Mouse (Mus musculus) G1E (cell line): Measurements from ENCODE around the gene Atr. TPM values are rescaled to one million over a fixed set of nuclear protein-coding genes. Genes with fewer than 3 reads are reported as not detected.
A peak's percentile ranks its signal among the peaks of the same experiment; 100 is the strongest.

Experiments
- ATAC-seq: 2 replicates; pipeline ENCODE4 v1.8.0; 2016; ENCODE audit warnings: mild to moderate bottlenecking; ENCODE audit not compliant: insufficient number of reproducible peaks, poor library complexity, low FRiP score, severe bottlenecking; ENCODE audit errors: extremely low read depth
- DNase-seq: peaks from one replicate; pipeline ENCODE4 v3.0.0; 2012; ENCODE audit warnings: low spot score
- H3K27me3 ChIP-seq: 2 replicates; pipeline ENCODE4 v1.6.1; 2012; ENCODE audit warnings: mild to moderate bottlenecking, low read length, inconsistent platforms; ENCODE audit not compliant: insufficient read depth
- H3K36me3 ChIP-seq: replicated peaks from 2 replicates; pipeline ENCODE3; 2012; ENCODE audit warnings: mild to moderate bottlenecking, inconsistent platforms
- H3K4me1 ChIP-seq: 2 replicates; pipeline ENCODE4 v1.6.1; 2012; ENCODE audit warnings: low read depth, low read length, inconsistent platforms, mixed read lengths; ENCODE audit not compliant: insufficient read depth
- H3K4me3 ChIP-seq: 2 replicates; pipeline ENCODE4 v1.5.1; 2012; ENCODE audit warnings: low read depth, mild to moderate bottlenecking, inconsistent platforms, low read length, moderate library complexity, mixed read lengths
- H3K9me3 ChIP-seq: replicated peaks from 2 replicates; pipeline ENCODE4 v1.6.1; 2012; ENCODE audit warnings: inconsistent platforms
- CTCF ChIP-seq: IDR thresholded peaks from 2 replicates; pipeline ENCODE4 v1.5.1; 2012; ENCODE audit warnings: low read depth, low read length, inconsistent platforms, mixed read lengths
- GATA1 ChIP-seq: IDR thresholded peaks from 2 replicates; pipeline ENCODE4 v1.6.1; 2012; ENCODE audit warnings: borderline replicate concordance, low read length, inconsistent platforms, mixed read lengths
- GATA2 ChIP-seq: IDR thresholded peaks from 2 replicates; pipeline ENCODE4 v1.6.1; 2012; ENCODE audit warnings: low read depth, low read length, inconsistent platforms, borderline replicate concordance
- POLR2AphosphoS5 ChIP-seq: IDR thresholded peaks from 2 replicates; pipeline ENCODE4 v1.6.1; 2012; ENCODE audit warnings: low read depth, low read length, inconsistent platforms; ENCODE audit not compliant: insufficient replicate concordance
- TAL1 ChIP-seq: conservative IDR thresholded peaks from 2 replicates; pipeline ENCODE4 v1.6.1; 2012; ENCODE audit warnings: low read depth, low read length, inconsistent platforms, mixed read lengths
- polyA plus RNA-seq: library from polyadenylated mRNA; stranded (reverse); fragments of >175 nt; gene quantifications from 2 replicates; pipeline ENCODE4 v1.2.3, GENCODE M21; 2012
- total RNA-seq, 2 experiments: library from RNA; stranded (forward) in 1 of 2; stranded (reverse) in 1 of 2; fragments of 200-1000 nt in 1 of 2; fragments of >200 nt in 1 of 2; fragmentation: Nextera tagmentation in 1 of 2; gene quantifications; 2 replicates each; pipeline ENCODE4 v1.2.3; 2014 to 2017

Gene Atr
- total and polyA plus RNA-seq, 3 experiments: 6.9 to 116 (median 80.1) TPM

GRCm38 (mm10) chr9:95878246-95878645 is 20.8 kb downstream of the Atr start:
- TF ChIP-seq POLR2AphosphoS5 (no peak), GATA1 (no peak), CTCF (no peak), TAL1 (no peak), GATA2 (no peak)
- ATAC-seq (no peak), DNase-seq (no peak)
- Histone ChIP-seq H3K36me3 (peaks cover 57% of the 10 kb centered on the region), H3K4me1 (no peaks in the 10 kb centered on the region), H3K27me3 (no peaks in the 10 kb centered on the region), H3K4me3 (no peak overlapping the region), H3K9me3 (no peaks in the 10 kb centered on the region)

- no peaks in the 10 kb centered on the region for H3K4me1 ChIP-seq
- peaks cover 60% of the 10 kb centered on the region for H3K36me3 ChIP-seq
- H3K9me3 ChIP-seq: no peaks in the 10 kb centered on the region
- no peak for DNase-seq
- no peak overlapping the region for H3K4me3 ChIP-seq
- ATAC-seq: no peak
- no peak for TF ChIP-seq POLR2AphosphoS5
- no peak for TF ChIP-seq TAL1
- no peak for TF ChIP-seq CTCF
- no peak for TF ChIP-seq GATA2
- H3K27me3 ChIP-seq: no peaks in the 10 kb centered on the region
Measured at GRCm38 (mm10) chr9:95882751-95883150, 25.4 kb downstream of the Atr start.

GRCm38 (mm10) chr9:95897392-95897791 is 40.0 kb downstream of the Atr start:
- Histone ChIP-seq H3K4me3 (no peak overlapping the region), H3K27me3 (no peaks in the 10 kb centered on the region), H3K36me3 (peaks cover 60% of the 10 kb centered on the region), H3K4me1 (no peaks in the 10 kb centered on the region), H3K9me3 (no peaks in the 10 kb centered on the region)
- DNase-seq (no peak), ATAC-seq (no peak)
- TF ChIP-seq POLR2AphosphoS5 (no peak), GATA1 (no peak), TAL1 (no peak), CTCF (no peak), GATA2 (no peak)

GRCm38 (mm10) chr9:95932855-95933254 is 75.5 kb downstream of the Atr start:
- TF ChIP-seq TAL1 (no peak), CTCF (no peak), POLR2AphosphoS5 (no peak), GATA1 (no peak), GATA2 (no peak)
- peaks cover 44% of the 10 kb centered on the region for H3K36me3 ChIP-seq
- H3K27me3 ChIP-seq: no peaks in the 10 kb centered on the region
- no peaks in the 10 kb centered on the region for H3K9me3 ChIP-seq
- ATAC-seq (no peak), DNase-seq (no peak)
- H3K4me1 ChIP-seq: no peaks in the 10 kb centered on the region
- H3K4me3 ChIP-seq: no peak overlapping the region

GRCm38 (mm10) chr9:95953658-95954057 is 96.3 kb downstream of the Atr start:
- Histone ChIP-seq H3K27me3 (no peaks in the 10 kb centered on the region), H3K4me3 (peak overlapping the region; percentile 23; the same call in 1 of the 2 replicates), H3K9me3 (no peaks in the 10 kb centered on the region), H3K4me1 (peaks cover 27% of the 10 kb centered on the region), H3K36me3 (peaks cover 37% of the 10 kb centered on the region)
- DNase-seq (no peak), ATAC-seq (no peak)
- TF ChIP-seq GATA1 (no peak), CTCF (no peak), TAL1 (no peak), POLR2AphosphoS5 (no peak), GATA2 (no peak)

- TF ChIP-seq POLR2AphosphoS5 (no peak), GATA2 (no peak), CTCF (no peak), TAL1 (no peak)
- H3K36me3 ChIP-seq: peaks cover 39% of the 10 kb centered on the region
- peaks cover 33% of the 10 kb centered on the region for H3K4me1 ChIP-seq
- H3K9me3 ChIP-seq: no peaks in the 10 kb centered on the region
- H3K27me3 ChIP-seq: no peaks in the 10 kb centered on the region
- ATAC-seq: no peak
- peak overlapping the region; percentile 98 for H3K4me3 ChIP-seq
- no peak for DNase-seq
Measured at GRCm38 (mm10) chr9:95954226-95954584, 96.8 kb downstream of the Atr start.

- H3K4me3 ChIP-seq: peak within 1 kb of the TSS; percentile 98
- ATAC-seq (peak; percentile 97), DNase-seq (peak; percentile 73)
- H3K9me3 ChIP-seq: no peaks in the 10 kb centered on the region
- no peak for TF ChIP-seq TAL1
- no peak for TF ChIP-seq CTCF
- no peak for TF ChIP-seq GATA1
- no peak for TF ChIP-seq POLR2AphosphoS5
- TF ChIP-seq GATA2: no peak
- no peaks in the 10 kb centered on the region for H3K27me3 ChIP-seq
- H3K36me3 ChIP-seq: peaks cover 44% of the 10 kb centered on the region
- peaks cover 39% of the 10 kb centered on the region for H3K4me1 ChIP-seq
Measured at GRCm38 (mm10) chr9:95954585-95955461, 97.4 kb downstream of the Atr start, which contains the start of gene Xrn1. Gene Xrn1 (plus strand): TSS chr9:95954760.
